Mouse (Mus musculus) midbrain, embryonic 13.5 days (tissue): ENCODE data around the gene Grid2. TPM values are rescaled to one million over a fixed set of nuclear protein-coding genes. Genes with fewer than 3 reads are reported as not detected.

Source experiments
- ATAC-seq: fragments of 200-750 bp; cut with Nextera tagmentation; 2 replicates; pipeline ENCODE4 v1.8.0; 2017; ENCODE audit warnings: mild to moderate bottlenecking, moderate TSS enrichment, moderate library complexity
- H3K27ac ChIP-seq: fragments of 300-500 bp; sonication (generic); 2 replicates; pipeline ENCODE4 v1.5.1; 2015; ENCODE audit warnings: inconsistent platforms, mild to moderate bottlenecking, moderate library complexity
- H3K27me3 ChIP-seq: fragments of 300-500 bp; sonication (generic); 2 replicates; pipeline ENCODE4 v1.6.1; 2015; ENCODE audit warnings: mild to moderate bottlenecking, inconsistent platforms
- H3K36me3 ChIP-seq: fragments of 300-500 bp; sonication (generic); 2 replicates; pipeline ENCODE4 v1.6.1; 2015; ENCODE audit warnings: mild to moderate bottlenecking, inconsistent platforms
- H3K4me1 ChIP-seq: fragments of 300-500 bp; sonication (generic); replicated peaks from 2 replicates; pipeline ENCODE4 v1.6.1; 2015; ENCODE audit warnings: inconsistent platforms
- H3K4me2 ChIP-seq: fragments of 300-500 bp; sonication (generic); replicated peaks from 2 replicates; pipeline ENCODE4 v1.6.1; 2015; ENCODE audit warnings: moderate library complexity, mild to moderate bottlenecking, inconsistent platforms
- H3K4me3 ChIP-seq: fragments of 300-500 bp; sonication (generic); replicated peaks from 2 replicates; pipeline ENCODE4 v1.5.1; 2015; ENCODE audit warnings: mild to moderate bottlenecking, inconsistent platforms
- H3K9ac ChIP-seq: fragments of 300-500 bp; sonication (generic); replicated peaks from 2 replicates; pipeline ENCODE4 v1.6.1; 2015; ENCODE audit warnings: mild to moderate bottlenecking, inconsistent platforms
- H3K9me3 ChIP-seq: fragments of 300-500 bp; sonication (generic); 2 replicates; pipeline ENCODE4 v1.6.1; 2016; ENCODE audit warnings: mild to moderate bottlenecking, inconsistent platforms
- WGBS: fragments of 180-500 bp; shearing (Covaris S2); methylation state at CpG from one replicate; pipeline ENCODE4 v1.1.7; 2015; 5-methylcytosine and 5-hydroxymethylcytosine counted together
- polyA plus RNA-seq: library from polyadenylated mRNA; unstranded; fragments of >200 nt; fragmentation: Nextera tagmentation; extraction: Ambion mirVana; gene quantifications from 2 replicates; pipeline ENCODE4 v1.2.1, GENCODE M21; 2015

Gene Grid2
- polyA plus RNA-seq, 1 experiment from 2014 or later, result 7.6 TPM

DNA sequence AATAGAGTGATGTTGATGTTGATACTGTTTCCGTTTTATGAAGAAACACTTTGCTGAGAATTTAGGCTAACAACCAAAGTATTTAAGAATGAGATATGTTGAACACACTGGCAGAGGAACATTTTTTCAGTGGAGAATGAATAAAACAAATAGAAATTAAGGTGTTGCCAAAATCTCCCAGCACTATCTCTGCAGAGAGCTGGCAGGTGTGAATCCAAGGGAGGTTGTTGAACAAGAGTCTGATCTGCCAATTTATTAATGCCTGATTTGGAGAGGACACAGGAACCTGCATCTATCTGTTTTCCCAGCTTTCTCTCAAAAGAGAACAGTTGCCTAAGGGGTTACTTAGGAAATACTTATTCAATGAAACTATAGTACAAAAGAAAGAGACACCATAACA lies 822.2 kb downstream of the Grid2 start:
- no peak overlapping the region for H3K9ac ChIP-seq
- H3K4me3 ChIP-seq, result no peak overlapping the region
- H3K4me1 ChIP-seq, result no peaks in the 10 kb centered on the region
- no peak overlapping the region for H3K27ac ChIP-seq
- H3K27me3 ChIP-seq, result no peaks in the 10 kb centered on the region
- H3K9me3 ChIP-seq, result no peaks in the 10 kb centered on the region
- 93% methylated on average over 1 of the region's 1 CpGs for WGBS
- H3K36me3 ChIP-seq, result no peaks in the 10 kb centered on the region
- no peak overlapping the region for H3K4me2 ChIP-seq
- no peak for ATAC-seq

DNA sequence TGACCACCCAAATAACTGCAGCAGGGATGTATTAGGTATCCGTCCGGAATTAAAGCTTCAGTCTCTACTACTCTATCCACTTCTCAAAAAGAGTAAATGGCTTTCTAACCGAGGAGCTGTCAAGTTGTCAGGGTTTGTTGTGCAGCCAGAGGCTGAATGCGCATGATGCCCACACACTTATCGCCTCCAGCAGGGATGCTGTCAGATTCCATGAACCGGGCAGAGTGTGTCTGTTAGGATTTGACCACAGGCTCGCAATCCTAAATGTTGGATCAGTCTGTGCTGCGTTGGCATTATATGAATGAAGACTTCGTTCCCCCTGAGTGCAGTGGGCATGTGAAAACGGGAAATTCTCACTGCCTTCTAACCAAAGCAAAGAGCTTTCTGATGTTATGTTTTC lies 843.0 kb downstream of the Grid2 start:
- no peaks in the 10 kb centered on the region for H3K9me3 ChIP-seq
- no peak overlapping the region for H3K4me3 ChIP-seq
- WGBS, result 58% methylated on average over 10 of the region's 10 CpGs
- H3K4me2 ChIP-seq, result no peak overlapping the region
- H3K9ac ChIP-seq, result no peak overlapping the region
- no peaks in the 10 kb centered on the region for H3K27me3 ChIP-seq
- H3K36me3 ChIP-seq, result no peaks in the 10 kb centered on the region
- 0 out of 2 replicates have a peak, but pooled peaks have one; percentile 20 for ATAC-seq
- 0 out of 2 replicates have a peak, but pooled peaks cover 2% of the 10 kb centered on the region for H3K4me1 ChIP-seq
- H3K27ac ChIP-seq, result no peak overlapping the region

DNA sequence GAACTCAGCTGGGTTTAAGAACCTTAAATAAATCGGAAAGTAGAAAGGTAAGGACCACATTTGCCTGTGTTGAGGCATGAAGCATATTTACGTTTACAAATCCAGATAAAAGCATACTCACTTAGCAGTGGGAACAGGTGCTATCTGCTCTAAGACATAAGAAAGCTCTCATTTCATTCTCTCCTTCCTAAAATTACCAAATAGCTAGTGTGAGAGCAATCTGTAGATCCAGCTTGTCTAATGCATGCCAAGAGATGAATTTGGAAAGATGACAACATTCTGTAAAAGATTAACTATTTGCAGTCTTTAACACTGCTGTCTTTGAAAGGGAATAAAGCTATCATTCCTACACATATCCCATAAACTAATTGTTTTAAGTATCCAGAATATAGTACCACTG lies 858.9 kb downstream of the Grid2 start:
- 89% methylated on average over 2 of the region's 2 CpGs for WGBS
- no peak for ATAC-seq

DNA sequence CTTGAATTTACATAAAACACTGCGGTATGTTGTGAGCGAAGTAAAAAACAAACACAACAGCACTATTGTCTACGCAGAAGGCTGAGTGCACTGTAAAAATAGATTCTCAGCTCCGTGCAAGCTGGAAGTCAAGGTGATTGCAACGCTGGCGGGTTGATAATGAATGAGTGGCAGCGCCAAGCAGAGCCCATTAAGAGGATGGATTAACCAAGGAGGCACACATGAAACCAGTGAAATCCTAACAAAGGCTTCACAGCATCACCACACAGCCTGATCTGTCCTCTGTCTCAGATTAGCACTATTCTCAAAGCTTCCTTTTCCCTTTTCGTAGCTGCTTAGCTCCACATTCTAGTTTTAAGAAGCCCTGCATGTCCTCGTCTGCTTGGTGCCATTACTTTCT lies 880.6 kb downstream of the Grid2 start:
- Histone ChIP-seq H3K9ac (no peak overlapping the region), H3K4me1 (no peaks in the 10 kb centered on the region), H3K36me3 (no peaks in the 10 kb centered on the region), H3K9me3 (no peaks in the 10 kb centered on the region), H3K4me2 (no peak overlapping the region), H3K27ac (peak overlapping the region; percentile 1; the same call in 1 of the 2 replicates), H3K27me3 (no peaks in the 10 kb centered on the region), H3K4me3 (no peak overlapping the region)
- 59% methylated on average over 9 of the region's 9 CpGs for WGBS
- peak; percentile 67 for ATAC-seq

More for the DNA sequence above, 858.9 kb downstream of the Grid2 start:
- H3K27ac ChIP-seq, result no peak overlapping the region
- H3K4me1 ChIP-seq, result no peaks in the 10 kb centered on the region
- no peak overlapping the region for H3K4me2 ChIP-seq
- H3K9ac ChIP-seq, result no peak overlapping the region
- H3K4me3 ChIP-seq, result no peak overlapping the region
- H3K27me3 ChIP-seq, result no peaks in the 10 kb centered on the region
- no peaks in the 10 kb centered on the region for H3K36me3 ChIP-seq
- no peaks in the 10 kb centered on the region for H3K9me3 ChIP-seq

DNA sequence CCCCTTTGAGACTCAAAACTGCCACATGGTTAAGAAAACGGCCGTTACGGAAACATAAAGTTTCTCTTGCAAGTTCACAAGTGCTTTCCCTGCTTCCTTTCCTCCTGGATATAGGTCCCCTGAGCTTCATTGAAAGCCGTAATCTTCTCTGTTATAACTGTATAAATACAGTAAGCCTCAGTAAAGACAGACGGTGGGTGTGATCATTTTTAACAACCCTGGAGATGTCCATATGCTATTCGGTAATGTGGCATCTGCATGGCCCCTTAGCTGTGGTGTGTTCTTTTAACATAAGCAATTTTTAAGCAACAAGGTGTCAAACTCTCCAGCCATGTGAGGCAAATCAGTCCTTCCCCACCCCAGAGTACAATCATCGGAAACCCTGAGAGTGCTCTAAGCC lies 892.9 kb downstream of the Grid2 start:
- Histone ChIP-seq H3K27ac (no peak overlapping the region), H3K9me3 (no peaks in the 10 kb centered on the region), H3K9ac (no peak overlapping the region), H3K27me3 (no peaks in the 10 kb centered on the region), H3K4me2 (no peak overlapping the region), H3K4me3 (no peak overlapping the region), H3K4me1 (no peaks in the 10 kb centered on the region), H3K36me3 (no peaks in the 10 kb centered on the region)
- no peak for ATAC-seq
- 90% methylated on average over 7 of the region's 7 CpGs for WGBS

DNA sequence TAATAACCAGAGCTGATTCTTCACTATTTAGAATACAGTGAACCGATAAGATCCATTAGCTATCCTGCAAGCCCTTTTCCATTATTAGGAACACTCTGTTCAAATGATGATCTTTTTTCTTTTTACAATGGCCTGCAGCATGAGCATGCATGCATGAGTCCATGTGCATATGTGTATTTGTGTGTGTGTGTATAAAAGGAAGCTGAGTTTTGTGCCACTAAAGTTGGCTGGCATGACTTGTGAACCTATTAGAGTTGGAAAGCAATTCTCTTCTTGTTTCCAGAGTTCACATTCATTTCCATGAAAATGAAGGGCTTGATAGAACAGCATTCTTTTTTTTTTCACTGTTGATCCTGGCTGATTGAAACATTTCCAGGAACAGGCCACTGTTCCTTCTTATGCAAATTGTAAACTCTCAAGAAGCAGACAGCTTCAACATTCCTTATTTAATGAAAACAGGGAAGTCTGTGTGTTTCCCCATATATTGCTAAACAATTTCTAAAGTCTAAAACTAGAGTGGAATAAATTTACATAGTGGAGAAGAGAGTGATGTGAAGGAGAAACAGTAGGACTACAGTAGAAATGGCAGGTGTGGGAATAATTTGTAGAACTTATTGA lies 919.4 kb downstream of the Grid2 start:
- no peaks in the 10 kb centered on the region for H3K4me1 ChIP-seq
- no peaks in the 10 kb centered on the region for H3K9me3 ChIP-seq
- no peak overlapping the region for H3K9ac ChIP-seq
- no peaks in the 10 kb centered on the region for H3K36me3 ChIP-seq
- H3K27me3 ChIP-seq, result no peaks in the 10 kb centered on the region
- H3K4me3 ChIP-seq, result no peak overlapping the region
- WGBS, result 60% methylated on average over 1 of the region's 1 CpGs
- no peak overlapping the region for H3K4me2 ChIP-seq
- ATAC-seq, result no peak
- no peak overlapping the region for H3K27ac ChIP-seq

DNA sequence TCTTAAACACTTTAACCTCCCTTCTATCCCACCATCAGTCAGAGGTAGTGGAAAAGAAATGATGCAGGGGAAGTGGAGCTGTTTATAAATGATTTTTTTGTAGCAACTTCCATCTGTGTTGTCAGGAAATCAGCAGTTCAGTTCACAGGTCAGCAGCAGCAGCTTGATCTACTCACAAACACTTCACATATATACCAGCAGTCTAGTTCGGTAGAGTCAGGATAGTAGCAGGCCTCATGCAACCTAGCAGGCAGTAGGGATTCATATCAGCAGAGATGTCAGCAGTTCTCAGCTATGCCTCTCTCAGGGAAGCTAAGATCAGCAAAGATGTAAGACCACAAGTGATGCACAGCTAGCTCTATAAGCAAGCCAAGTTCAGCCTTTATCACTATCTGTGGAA lies 938.0 kb downstream of the Grid2 start:
- H3K4me2 ChIP-seq, result no peak overlapping the region
- no peak overlapping the region for H3K27ac ChIP-seq
- WGBS, result 89% methylated on average over 1 of the region's 1 CpGs

DNA sequence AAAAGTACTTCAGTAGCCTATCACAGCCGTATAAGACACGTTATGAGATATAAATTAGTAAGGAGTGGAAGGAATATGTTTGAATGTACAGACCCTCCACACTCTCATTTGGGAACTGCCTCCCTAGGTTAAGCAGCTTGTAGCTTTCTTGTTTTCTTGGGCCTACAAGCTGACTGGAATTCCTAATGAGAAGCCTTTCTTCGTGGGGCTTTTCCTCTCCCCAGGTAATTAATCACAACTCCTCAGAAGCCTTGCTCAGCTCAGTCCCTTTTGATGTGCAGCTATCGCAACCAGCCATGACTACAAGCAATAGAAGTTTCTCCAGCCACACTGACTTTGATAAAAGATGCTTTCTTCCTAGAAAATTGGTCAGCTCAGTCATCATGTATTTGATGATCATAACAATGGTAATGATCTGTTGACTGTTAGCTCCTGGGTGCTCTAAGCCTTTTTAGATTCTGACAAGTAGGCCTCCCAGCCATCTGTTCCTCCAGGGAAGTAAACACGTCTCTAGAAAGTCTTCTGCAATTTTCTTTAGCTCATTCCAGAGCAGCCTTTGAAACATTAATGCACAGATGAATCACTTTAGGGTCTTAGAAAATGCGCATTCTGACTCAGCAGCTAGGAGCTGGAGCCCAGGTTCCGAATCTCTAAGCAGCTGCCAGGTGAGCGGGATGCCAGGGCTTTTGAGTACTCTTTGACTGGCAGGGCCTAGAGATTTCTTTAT lies 946.9 kb downstream of the Grid2 start:
- H3K4me3 ChIP-seq, result no peak overlapping the region
- 20% methylated on average over 8 of the region's 8 CpGs for WGBS
- H3K9ac ChIP-seq, result no peak overlapping the region
- peak; percentile 65 for ATAC-seq
- H3K9me3 ChIP-seq, result no peaks in the 10 kb centered on the region
- no peaks in the 10 kb centered on the region for H3K27me3 ChIP-seq
- H3K27ac ChIP-seq, result peak overlapping the region; percentile 42; the same call in 1 of the 2 replicates
- no peaks in the 10 kb centered on the region for H3K36me3 ChIP-seq
- H3K4me1 ChIP-seq, result peaks cover 10% of the 10 kb centered on the region
- no peak overlapping the region for H3K4me2 ChIP-seq

More for the DNA sequence above, 938.0 kb downstream of the Grid2 start:
- no peak for ATAC-seq
- Histone ChIP-seq H3K9ac (no peak overlapping the region), H3K27me3 (no peaks in the 10 kb centered on the region), H3K9me3 (no peaks in the 10 kb centered on the region), H3K4me1 (no peaks in the 10 kb centered on the region), H3K36me3 (no peaks in the 10 kb centered on the region), H3K4me3 (no peak overlapping the region)

DNA sequence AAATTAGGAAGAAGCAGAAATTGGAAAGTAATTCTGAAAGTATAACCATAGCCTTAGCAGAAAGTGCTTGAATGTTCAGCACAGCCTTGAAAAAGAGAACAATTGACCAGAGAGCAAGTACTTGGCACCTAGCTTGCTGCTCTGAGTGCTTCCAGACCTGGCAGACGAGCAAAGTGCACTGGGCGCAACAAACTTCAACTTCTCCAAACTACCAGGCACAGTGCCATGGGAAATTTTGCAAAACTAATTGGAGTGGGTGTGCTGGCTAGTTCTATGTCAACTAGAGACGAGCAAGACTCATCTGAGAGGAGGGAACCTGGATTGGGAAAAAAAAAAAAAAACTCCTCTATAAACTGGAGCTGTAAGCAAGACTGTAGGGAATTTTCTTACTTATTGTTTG lies 980.7 kb downstream of the Grid2 start:
- Histone ChIP-seq H3K4me1 (no peaks in the 10 kb centered on the region), H3K27ac (no peak overlapping the region), H3K9me3 (no peaks in the 10 kb centered on the region), H3K36me3 (no peaks in the 10 kb centered on the region), H3K9ac (no peak overlapping the region), H3K4me2 (no peak overlapping the region), H3K4me3 (no peak overlapping the region), H3K27me3 (no peaks in the 10 kb centered on the region)
- WGBS, result 84% methylated on average over 3 of the region's 3 CpGs
- ATAC-seq, result no peak

DNA sequence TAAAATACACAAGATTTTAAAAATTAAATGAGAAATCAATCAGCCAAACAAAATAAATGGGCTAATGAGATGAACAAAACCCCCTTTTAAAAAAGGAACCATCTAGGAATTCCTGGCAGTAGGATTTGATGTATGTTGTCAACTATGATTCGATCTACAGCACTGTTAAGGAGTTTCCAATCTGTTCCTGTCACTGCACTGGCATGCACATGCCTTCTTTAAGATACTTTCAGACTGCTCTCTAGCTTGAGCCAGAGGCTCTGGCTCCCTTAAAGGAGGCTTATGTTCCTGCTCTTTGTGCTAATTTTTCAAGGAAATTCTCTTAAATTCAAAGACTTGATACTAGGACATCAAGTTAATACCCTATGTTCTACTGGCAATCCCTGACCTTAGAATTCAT lies 984.9 kb downstream of the Grid2 start:
- no peak for ATAC-seq
- Histone ChIP-seq H3K9me3 (no peaks in the 10 kb centered on the region), H3K4me2 (no peak overlapping the region), H3K36me3 (no peaks in the 10 kb centered on the region), H3K4me3 (no peak overlapping the region), H3K9ac (no peak overlapping the region), H3K27me3 (no peaks in the 10 kb centered on the region), H3K27ac (no peak overlapping the region), H3K4me1 (no peaks in the 10 kb centered on the region)
- whole genome bisulfite sequencing, result 92% methylated on average over 1 of the region's 1 CpGs

DNA sequence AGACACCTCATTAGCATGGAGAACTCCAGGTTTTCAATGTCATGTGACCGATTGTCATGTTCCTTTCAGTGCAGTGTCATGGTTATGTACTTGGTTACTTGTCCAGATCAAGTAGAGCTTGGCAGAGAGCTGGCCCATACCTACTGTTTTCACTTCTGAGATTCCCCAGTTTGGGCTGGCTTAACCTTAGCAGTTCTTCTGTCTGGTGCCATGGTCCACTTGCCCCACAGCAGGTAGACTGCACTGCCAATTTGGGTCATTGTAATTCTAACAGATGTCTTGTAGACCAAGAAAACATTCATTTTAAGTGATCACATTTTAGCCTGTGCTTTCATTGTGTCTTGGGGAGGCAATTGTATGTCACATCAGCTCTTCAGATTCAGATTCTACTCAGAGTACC lies 990.3 kb downstream of the Grid2 start:
- no peak for ATAC-seq
- H3K36me3 ChIP-seq, result no peaks in the 10 kb centered on the region
- 91% methylated on average over 1 of the region's 1 CpGs for WGBS

DNA sequence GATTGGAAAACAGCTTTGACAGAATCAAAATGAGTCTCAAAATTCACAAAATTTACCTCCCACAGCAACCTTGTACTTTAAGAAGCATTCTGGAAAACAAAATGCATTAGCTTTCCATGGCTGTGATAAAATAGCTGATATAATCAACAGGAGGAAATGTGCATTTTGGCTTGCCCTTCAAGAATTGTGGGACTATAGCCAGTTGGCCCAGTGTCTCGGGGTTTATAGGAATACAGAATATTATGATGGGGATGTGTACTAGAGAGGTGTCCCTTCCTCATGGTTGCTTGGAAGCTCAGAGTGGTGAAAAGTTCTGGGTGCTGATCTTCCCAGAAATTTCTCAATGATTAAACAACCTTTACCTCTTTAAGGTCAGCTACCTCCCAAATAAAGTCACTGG lies 995.4 kb downstream of the Grid2 start:
- WGBS, result 92% methylated on average over 1 of the region's 1 CpGs

More for the DNA sequence above, 990.3 kb downstream of the Grid2 start:
- Histone ChIP-seq H3K4me3 (no peak overlapping the region), H3K9me3 (no peaks in the 10 kb centered on the region), H3K4me2 (no peak overlapping the region), H3K27ac (no peak overlapping the region), H3K4me1 (no peaks in the 10 kb centered on the region), H3K9ac (no peak overlapping the region), H3K27me3 (no peaks in the 10 kb centered on the region)

More for the DNA sequence above, 995.4 kb downstream of the Grid2 start:
- H3K27ac ChIP-seq, result no peak overlapping the region
- no peak overlapping the region for H3K4me2 ChIP-seq
- no peaks in the 10 kb centered on the region for H3K36me3 ChIP-seq
- H3K27me3 ChIP-seq, result no peaks in the 10 kb centered on the region
- no peak for ATAC-seq
- no peaks in the 10 kb centered on the region for H3K9me3 ChIP-seq
- no peaks in the 10 kb centered on the region for H3K4me1 ChIP-seq
- no peak overlapping the region for H3K4me3 ChIP-seq
- H3K9ac ChIP-seq, result no peak overlapping the region
